Mouse (Mus musculus): ENCODE results near the gene Slc48a1.

The Slc48a1 gene

DNA sequence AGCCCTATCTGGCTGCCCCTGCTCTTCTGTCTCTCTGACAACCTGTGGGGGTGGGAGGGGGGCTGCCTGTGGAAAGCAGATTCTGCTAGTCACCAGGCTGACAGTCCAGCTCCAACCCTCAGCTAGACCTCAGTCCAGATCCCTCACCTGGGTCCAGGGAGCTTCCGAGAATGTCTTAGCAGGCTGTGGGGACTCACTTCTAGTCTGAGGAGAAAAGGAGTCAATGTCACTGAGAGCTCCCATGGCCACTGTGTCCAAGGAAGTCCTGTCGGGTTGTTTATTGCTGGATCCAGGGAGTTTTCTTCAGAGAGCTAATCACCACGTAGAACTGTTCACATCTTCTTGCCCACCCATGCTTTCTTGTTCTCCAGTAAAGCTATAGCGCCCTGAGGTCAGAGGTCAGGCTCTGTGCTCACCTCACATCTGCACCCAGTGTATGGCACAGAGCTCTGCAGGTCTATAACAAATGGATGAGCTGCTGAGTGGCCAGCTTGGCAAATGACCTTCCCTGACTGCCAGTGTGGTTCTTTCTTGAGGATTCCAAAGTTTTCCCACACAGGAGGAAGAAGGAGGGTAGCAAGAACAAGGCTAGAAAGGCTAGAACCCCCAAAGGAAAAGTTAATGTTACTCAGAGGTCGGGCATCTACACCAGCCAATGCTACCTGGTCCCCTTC is 48.4 kb downstream of the Slc48a1 start:
- DNase-seq (ENCODE audit: low read depth) = no peak

DNA sequence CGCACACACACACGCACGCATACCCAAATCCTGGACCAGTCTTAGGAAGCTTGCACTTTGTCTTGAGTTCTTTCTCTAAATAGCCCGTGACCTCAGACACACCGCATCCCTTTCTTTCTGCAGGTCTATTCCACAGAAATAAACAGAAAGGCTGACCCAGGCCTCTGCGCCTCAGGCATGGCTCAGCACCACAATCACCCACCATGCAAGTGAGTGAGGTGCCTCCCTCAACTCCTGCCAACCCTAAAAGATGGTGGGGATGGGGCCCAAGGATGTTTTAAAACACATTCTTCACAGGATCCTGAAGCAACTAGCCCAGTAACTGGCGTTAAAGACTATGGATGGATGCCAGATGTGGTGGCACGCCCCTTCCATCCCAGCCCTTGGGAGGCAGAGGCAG is 49.1 kb downstream of the Slc48a1 start:
- DNase-seq (ENCODE audit: low read depth) = no peak

DNA sequence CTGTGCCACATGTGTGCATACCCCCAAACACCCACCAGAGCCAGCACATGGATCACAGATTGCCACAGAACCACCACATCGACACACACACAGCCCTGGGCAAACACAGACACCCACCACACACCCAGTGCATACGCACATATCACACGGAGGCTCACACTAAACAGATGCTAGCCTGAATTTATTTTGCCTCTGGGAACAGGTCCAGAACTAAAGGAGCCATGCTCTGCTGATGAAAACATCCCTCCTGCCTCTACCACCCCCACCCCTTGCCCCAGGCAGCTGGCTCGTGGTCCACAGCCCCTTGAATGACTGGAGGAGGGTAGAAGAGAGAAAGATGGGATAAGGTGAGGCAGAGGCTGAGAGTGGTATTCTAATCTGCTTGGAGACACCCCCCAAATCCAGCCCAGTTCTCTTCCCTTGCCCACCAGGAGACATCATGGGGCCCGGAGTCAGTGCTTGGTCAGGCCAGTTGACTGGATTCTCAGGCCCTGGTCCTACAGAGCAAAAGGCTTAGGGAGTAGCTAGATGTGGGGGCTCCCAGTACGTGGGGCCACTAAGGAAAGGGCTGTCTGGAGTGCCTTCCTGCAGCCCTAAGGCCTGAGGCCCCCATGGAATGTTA is 50.0 kb downstream of the Slc48a1 start:
- DNase-seq (ENCODE audit: low read depth) = no peak

- DNase-seq (ENCODE audit: low read depth) = no peak
These were observed 50.6 kb downstream of the Slc48a1 start for GRCm38 (mm10) chr15:97828901-97829338.

DNA sequence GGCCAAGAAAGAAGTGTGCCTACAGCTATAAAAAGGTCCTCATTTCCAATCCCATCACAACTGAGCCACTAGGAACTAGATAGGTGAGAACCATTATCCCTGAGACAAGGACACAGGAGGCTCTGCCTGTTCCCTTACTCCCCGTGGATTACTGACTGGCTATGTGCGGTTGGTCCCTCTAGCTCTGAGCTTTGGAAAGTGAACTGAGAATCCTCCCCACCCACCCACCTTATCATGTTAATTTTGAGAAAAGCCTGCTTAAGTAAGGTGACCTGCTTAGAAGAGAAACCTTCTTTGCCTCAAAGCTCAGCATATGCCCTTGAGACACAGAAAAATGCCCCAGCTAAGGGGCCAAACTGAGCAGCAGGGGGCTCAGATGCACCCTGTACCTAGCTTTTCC is 51.1 kb downstream of the Slc48a1 start:
- no peak for DNase-seq (ENCODE audit: low read depth)

- no peak for DNase-seq (ENCODE audit: low read depth)
These were observed 52.0 kb downstream of the Slc48a1 start for GRCm38 (mm10) chr15:97830253-97830787.

- DNase-seq (ENCODE audit: low read depth) = no peak
These were observed 52.5 kb downstream of the Slc48a1 start for GRCm38 (mm10) chr15:97830788-97831241.

- no peak for DNase-seq (ENCODE audit: low read depth)
These were observed 53.1 kb downstream of the Slc48a1 start for GRCm38 (mm10) chr15:97831242-97831986.

DNA sequence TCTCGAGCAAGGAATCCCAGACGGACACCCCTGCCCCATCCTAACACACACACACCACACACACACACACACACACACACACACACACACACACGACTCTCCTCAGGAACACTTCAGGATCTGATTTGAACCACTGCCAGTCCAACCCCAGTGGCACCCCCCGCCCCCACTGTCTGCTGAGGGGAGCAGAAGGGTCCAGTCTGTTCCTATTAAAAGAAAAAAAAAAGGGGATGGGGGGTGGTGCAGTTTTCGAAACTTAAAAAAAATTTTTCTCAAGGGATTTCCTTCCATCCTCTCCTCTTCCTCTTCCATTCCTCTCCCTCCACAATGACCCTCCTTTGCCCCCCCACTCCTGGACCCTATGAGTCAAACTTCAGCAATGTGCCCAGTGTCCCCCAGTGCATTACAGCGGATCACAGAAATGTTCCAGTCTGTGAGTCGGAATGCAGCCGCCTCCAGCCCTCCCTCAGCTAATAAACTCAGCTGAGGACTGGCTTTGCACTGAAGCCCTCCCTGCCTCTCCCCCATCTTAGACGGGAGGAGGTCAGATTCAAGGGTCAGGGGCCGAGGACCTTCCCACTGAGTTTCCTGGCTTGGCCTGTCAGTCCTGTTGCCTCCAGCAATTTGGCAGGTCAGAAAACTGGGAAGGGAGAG is 53.8 kb downstream of the Slc48a1 start:
- no peak for DNase-seq (ENCODE audit: low read depth)

DNA sequence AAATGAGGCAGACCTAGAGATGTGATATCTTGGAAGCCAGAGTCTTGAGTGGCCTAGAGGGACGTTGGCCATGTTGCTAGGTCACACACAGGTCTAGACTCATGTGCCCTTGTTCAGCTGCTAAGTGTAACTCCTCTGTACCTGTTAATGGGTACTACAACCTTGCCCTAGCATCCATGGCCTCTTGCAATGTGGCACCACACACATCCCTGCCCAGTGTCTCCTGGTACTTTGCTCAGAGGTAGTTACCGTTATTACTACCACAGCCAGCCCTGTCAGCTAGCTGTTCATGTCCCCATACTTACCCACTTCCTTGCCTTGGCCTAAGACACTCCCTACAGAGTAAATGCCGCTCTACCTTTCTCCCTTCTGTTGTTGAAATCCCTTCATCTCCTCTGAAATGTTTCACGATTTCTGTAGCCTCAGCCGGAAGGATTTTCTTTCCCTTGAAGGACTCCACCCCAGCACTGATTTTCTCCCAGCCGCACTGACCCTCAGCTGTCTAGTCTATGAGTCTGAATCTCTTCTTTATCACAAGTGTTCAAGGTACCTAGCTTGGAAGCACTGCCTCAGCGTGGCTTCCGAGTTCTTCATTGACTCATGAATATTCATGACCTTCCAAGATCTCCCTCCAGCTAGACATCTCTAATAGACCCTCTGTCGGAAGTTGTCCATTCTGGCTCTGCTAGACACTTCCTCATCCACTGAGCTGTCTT is 54.6 kb downstream of the Slc48a1 start:
- no peak for DNase-seq (ENCODE audit: low read depth)

GRCm38 (mm10) chr15:97836153-97836893 is 58.0 kb downstream of the Slc48a1 start:
- no peak for DNase-seq (ENCODE audit: low read depth)

DNA sequence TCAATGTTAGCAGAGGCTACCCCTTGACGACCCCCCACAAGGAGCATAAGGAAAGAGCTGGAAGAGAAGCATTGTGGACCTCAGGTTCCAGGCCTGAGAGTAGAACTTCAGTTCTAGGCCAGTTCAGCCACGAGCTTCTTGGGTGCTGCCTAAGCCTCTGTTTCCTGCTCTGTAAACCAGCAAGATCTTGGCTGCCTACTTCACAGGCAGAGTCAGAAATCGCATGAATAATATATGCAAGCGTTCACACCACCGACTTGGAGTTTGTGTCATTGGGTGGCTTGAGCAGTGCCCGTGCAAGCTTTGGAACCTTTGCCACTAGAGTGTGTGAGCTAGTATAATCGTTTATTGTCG is 58.6 kb downstream of the Slc48a1 start:
- DNase-seq (ENCODE audit: low read depth) = no peak

- DNase-seq (ENCODE audit: low read depth) = no peak
These were observed 59.3 kb downstream of the Slc48a1 start for GRCm38 (mm10) chr15:97837491-97838061.

DNA sequence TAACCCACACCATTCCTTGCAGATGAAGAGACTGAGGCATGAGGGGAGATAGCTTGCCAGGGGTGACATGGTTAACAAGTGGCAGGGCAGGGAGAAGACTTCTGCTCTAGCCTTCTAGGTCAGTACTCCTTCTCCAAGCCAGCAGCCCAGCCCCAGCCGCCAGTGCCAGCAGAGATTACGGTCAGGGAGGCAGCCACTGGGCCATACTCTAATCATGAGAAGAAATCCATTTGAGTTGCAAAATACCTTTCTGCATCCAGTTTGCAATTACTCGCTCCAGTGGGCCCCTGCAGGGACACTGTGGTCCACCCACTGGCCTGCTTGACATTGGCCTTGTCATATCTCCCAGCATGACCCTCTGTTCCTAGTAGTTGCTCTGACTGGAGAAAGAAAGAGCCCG is 60.1 kb downstream of the Slc48a1 start:
- no peak for DNase-seq (ENCODE audit: low read depth)

- no peak for DNase-seq (ENCODE audit: low read depth)
These were observed 60.7 kb downstream of the Slc48a1 start for GRCm38 (mm10) chr15:97839012-97839411.

GRCm38 (mm10) chr15:97839473-97839872 is 61.2 kb downstream of the Slc48a1 start:
- no peak for DNase-seq (ENCODE audit: low read depth)

DNA sequence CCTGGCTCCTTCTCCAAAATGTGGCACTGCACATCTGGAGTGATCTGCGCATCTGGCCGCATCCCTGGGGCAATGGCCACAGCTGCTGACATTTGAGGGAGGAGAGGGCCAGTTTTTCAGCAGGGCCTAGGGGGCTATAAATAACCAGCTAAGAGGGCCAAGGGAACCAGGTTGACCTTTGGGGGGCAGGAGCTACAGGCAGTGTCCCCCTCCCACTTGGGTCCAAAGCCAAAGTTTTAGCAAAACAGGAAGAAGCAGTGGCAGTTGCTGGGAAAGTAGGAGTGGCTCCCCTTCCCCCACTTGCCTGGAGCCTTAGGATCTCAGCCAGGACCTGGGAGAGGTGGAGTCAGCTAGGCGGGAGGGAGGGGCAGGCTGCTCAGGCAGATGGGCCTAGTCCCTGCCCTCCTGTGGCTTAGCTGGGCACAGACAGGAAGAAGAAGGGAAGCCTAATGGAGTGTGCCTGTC is 61.7 kb downstream of the Slc48a1 start:
- no peak for DNase-seq (ENCODE audit: low read depth)

DNA sequence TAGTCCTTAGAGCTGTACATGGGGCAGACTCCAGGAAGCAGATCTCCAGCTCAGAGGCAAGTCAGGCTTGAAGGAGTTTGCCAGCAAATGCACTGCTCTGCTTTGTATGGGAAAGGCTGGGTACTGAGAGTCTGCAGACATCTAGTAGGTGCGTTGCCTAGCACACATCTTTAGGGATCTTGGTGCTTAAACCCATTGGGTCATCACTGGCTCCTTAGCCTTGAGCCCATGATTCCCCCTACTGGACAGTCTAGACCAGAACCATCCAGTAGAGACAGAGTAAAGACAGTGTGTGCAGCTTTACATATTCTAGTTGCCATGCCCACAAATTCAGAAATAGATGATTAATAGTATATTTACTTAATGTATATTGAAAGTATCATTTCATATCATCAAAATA is 62.5 kb downstream of the Slc48a1 start:
- DNase-seq (ENCODE audit: low read depth) = no peak

GRCm38 (mm10) chr15:97841383-97841782 is 63.1 kb downstream of the Slc48a1 start:
- no peak for DNase-seq (ENCODE audit: low read depth)

DNA sequence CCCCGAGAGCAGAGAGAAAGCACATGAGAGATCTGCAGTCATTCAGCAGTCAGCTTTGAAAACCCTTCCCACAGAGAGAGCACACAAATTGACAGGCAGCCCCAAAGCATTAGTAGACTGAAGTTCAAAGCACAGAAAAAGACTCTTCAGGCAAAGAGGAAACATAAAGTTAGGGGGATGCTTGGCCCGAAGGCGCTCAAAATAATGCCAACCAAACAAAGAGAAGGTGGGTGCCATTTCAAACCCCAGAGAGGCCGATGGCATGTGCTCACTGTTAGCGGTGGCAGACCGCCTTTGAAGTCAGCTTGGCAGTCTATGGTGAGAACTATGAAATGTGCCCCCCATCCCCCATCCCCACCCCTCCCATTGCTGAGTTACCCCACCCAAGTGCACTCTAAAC is 63.7 kb downstream of the Slc48a1 start:
- no peak for DNase-seq (ENCODE audit: low read depth)

Data from c-Kit-positive CD71-negative TER-119-negative erythroid progenitor cells, embryonic 14.5 days (primary cell).